Mouse (Mus musculus): Measurements from ENCODE around the gene Fam205c. TPM values are rescaled to one million over a fixed set of nuclear protein-coding genes. Genes with fewer than 3 reads are reported as not detected.

Gene Fam205c
- polyA plus RNA-seq, 1 experiment from 2014 or later = 0.43 TPM

GRCm38 (mm10) chr4:42895118-42895517, 21.1 kb upstream of the Fam205c start:
- Histone ChIP-seq H3K4me3 (ENCODE audit: low read depth, low read length) (no peak overlapping the region), H3K27ac (ENCODE audit: low read depth) (no peak overlapping the region), H3K9ac (ENCODE audit: low read length) (no peak overlapping the region), H3K36me3 (ENCODE audit: control insufficient read depth, insufficient read depth, low read length) (no peaks in the 10 kb centered on the region), H3K9me3 (ENCODE audit: control insufficient read depth, low read length) (no peaks in the 10 kb centered on the region), H3K4me2 (ENCODE audit: low read length) (no peak overlapping the region), H3K27me3 (replicated peaks; ENCODE audit: control insufficient read depth, insufficient read depth, low read length) (no peaks in the 10 kb centered on the region), H3K4me1 (replicated peaks; ENCODE audit: control insufficient read depth, insufficient read depth, low read length) (no peaks in the 10 kb centered on the region)
- no peak for ATAC-seq (replicated peaks; ENCODE audit: low FRiP score, low TSS enrichment, low read depth)
- 74% methylated on average over 7 of the region's 7 CpGs for WGBS
- no peak for DNase-seq (ENCODE audit: low spot score)

DNA sequence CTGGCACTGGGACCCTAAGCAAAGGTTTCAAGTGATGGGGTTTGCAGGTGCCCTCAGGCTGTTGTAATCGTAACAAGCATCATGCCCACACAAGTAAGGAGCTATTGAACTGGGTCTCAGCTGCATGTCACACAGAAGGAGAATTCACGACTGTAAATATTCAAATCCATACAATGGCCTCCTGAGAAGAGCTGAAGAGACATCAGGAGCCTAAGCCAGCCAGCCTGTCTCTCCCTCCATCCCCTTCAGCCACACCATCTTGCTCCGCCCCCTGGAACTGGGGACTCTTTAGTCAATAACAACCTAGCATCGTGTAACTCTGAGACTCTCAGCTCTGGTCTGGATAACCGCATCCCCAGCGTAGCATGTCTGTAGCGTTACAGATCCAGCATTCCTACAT, 17.1 kb upstream of the Fam205c start:
- Histone ChIP-seq H3K9ac (ENCODE audit: low read length) (no peak overlapping the region), H3K27me3 (replicated peaks; ENCODE audit: control insufficient read depth, insufficient read depth, low read length) (no peaks in the 10 kb centered on the region), H3K27ac (ENCODE audit: low read depth) (no peak overlapping the region), H3K36me3 (ENCODE audit: control insufficient read depth, insufficient read depth, low read length) (no peaks in the 10 kb centered on the region), H3K4me1 (replicated peaks; ENCODE audit: control insufficient read depth, insufficient read depth, low read length) (no peaks in the 10 kb centered on the region), H3K9me3 (ENCODE audit: control insufficient read depth, low read length) (no peaks in the 10 kb centered on the region), H3K4me2 (ENCODE audit: low read length) (no peak overlapping the region), H3K4me3 (ENCODE audit: low read depth, low read length) (no peak overlapping the region)
- peak; percentile 10 for DNase-seq (ENCODE audit: low spot score)
- ATAC-seq (replicated peaks; ENCODE audit: low FRiP score, low TSS enrichment, low read depth) = no peak
- WGBS = 67% methylated on average over 7 of the region's 7 CpGs

DNA sequence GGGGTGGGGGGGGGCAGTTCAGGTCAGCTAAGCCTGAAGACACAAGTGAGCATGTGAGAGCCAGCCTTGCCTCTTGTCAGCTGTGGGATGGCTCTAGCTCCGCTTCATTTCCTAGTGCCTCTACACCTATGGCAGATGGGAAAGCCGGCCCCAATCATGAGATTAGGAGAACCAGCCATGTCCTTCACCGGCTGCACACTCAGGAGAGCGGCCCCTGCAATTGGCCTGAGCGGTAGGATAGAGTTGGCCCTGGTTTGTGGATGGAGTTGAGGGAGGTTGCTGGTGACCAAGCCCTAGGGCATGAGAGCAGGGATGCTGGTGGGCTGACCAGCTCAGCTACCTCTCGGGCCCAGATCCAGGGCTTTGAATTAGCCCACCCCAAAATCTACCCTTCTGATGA, 14.8 kb upstream of the Fam205c start:
- Histone ChIP-seq H3K4me3 (ENCODE audit: low read depth, low read length) (no peak overlapping the region), H3K36me3 (ENCODE audit: control insufficient read depth, insufficient read depth, low read length) (no peaks in the 10 kb centered on the region), H3K9ac (ENCODE audit: low read length) (no peak overlapping the region), H3K27ac (ENCODE audit: low read depth) (no peak overlapping the region), H3K27me3 (replicated peaks; ENCODE audit: control insufficient read depth, insufficient read depth, low read length) (no peaks in the 10 kb centered on the region), H3K9me3 (ENCODE audit: control insufficient read depth, low read length) (no peaks in the 10 kb centered on the region), H3K4me1 (replicated peaks; ENCODE audit: control insufficient read depth, insufficient read depth, low read length) (no peaks in the 10 kb centered on the region), H3K4me2 (ENCODE audit: low read length) (no peak overlapping the region)
- ATAC-seq (replicated peaks; ENCODE audit: low FRiP score, low TSS enrichment, low read depth) (no peak), DNase-seq (ENCODE audit: low spot score) (peak; percentile 21)
- 92% methylated on average over 6 of the region's 6 CpGs for WGBS

DNA sequence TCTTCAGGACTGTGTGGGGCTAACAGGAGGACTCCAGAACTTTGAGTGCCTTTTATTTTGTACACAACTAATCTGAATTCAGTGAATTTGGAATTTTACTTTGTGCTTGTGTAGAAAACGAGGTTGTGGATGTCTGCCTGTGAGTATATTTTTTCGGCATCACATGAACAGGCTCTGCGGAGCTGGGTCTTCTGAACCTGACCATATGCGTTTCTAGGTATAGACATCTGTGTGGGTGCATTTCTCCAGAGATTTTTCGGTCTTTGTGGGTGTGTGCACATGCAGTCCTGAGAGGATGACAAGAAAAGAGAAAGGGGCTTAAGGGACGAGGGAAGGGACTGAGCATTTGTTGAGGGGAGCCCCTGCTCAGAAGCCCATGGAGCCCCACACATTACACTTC, 12.9 kb upstream of the Fam205c start:
- H3K9me3 ChIP-seq (ENCODE audit: control insufficient read depth, low read length) = no peaks in the 10 kb centered on the region
- no peaks in the 10 kb centered on the region for H3K27me3 ChIP-seq (replicated peaks; ENCODE audit: control insufficient read depth, insufficient read depth, low read length)
- no peaks in the 10 kb centered on the region for H3K36me3 ChIP-seq (ENCODE audit: control insufficient read depth, insufficient read depth, low read length)
- no peaks in the 10 kb centered on the region for H3K4me1 ChIP-seq (replicated peaks; ENCODE audit: control insufficient read depth, insufficient read depth, low read length)
- 88% methylated on average over 6 of the region's 6 CpGs for WGBS
- ATAC-seq (replicated peaks; ENCODE audit: low FRiP score, low TSS enrichment, low read depth) (no peak), DNase-seq (ENCODE audit: low spot score) (peak; percentile 13)
- H3K4me2 ChIP-seq (ENCODE audit: low read length) = no peak overlapping the region
- H3K9ac ChIP-seq (ENCODE audit: low read length) = no peak overlapping the region
- H3K4me3 ChIP-seq (ENCODE audit: low read depth, low read length) = no peak overlapping the region
- no peak overlapping the region for H3K27ac ChIP-seq (ENCODE audit: low read depth)

- Histone ChIP-seq H3K4me2 (ENCODE audit: low read length) (no peak overlapping the region), H3K9me3 (ENCODE audit: control insufficient read depth, low read length) (no peaks in the 10 kb centered on the region), H3K27me3 (replicated peaks; ENCODE audit: control insufficient read depth, insufficient read depth, low read length) (no peaks in the 10 kb centered on the region), H3K4me1 (replicated peaks; ENCODE audit: control insufficient read depth, insufficient read depth, low read length) (no peaks in the 10 kb centered on the region), H3K9ac (ENCODE audit: low read length) (no peak overlapping the region), H3K4me3 (ENCODE audit: low read depth, low read length) (no peak overlapping the region), H3K36me3 (ENCODE audit: control insufficient read depth, insufficient read depth, low read length) (no peaks in the 10 kb centered on the region), H3K27ac (ENCODE audit: low read depth) (no peak overlapping the region)
- ATAC-seq (replicated peaks; ENCODE audit: low FRiP score, low TSS enrichment, low read depth) (no peak), DNase-seq (ENCODE audit: low spot score) (no peak)
- WGBS = 53% methylated on average over 1 of the region's 1 CpGs
Measured at GRCm38 (mm10) chr4:42880677-42880948, 6.6 kb upstream of the Fam205c start.

GRCm38 (mm10) chr4:42879829-42880676, 6.0 kb upstream of the Fam205c start:
- Histone ChIP-seq H3K27ac (ENCODE audit: low read depth) (no peak overlapping the region), H3K4me2 (ENCODE audit: low read length) (no peak overlapping the region), H3K36me3 (ENCODE audit: control insufficient read depth, insufficient read depth, low read length) (no peaks in the 10 kb centered on the region), H3K9me3 (ENCODE audit: control insufficient read depth, low read length) (no peaks in the 10 kb centered on the region), H3K9ac (ENCODE audit: low read length) (no peak overlapping the region), H3K4me3 (ENCODE audit: low read depth, low read length) (no peak overlapping the region), H3K27me3 (replicated peaks; ENCODE audit: control insufficient read depth, insufficient read depth, low read length) (no peaks in the 10 kb centered on the region), H3K4me1 (replicated peaks; ENCODE audit: control insufficient read depth, insufficient read depth, low read length) (no peaks in the 10 kb centered on the region)
- no peak for DNase-seq (ENCODE audit: low spot score)
- 65% methylated on average over 16 of the region's 16 CpGs for WGBS
- no peak for ATAC-seq (replicated peaks; ENCODE audit: low FRiP score, low TSS enrichment, low read depth)

DNA sequence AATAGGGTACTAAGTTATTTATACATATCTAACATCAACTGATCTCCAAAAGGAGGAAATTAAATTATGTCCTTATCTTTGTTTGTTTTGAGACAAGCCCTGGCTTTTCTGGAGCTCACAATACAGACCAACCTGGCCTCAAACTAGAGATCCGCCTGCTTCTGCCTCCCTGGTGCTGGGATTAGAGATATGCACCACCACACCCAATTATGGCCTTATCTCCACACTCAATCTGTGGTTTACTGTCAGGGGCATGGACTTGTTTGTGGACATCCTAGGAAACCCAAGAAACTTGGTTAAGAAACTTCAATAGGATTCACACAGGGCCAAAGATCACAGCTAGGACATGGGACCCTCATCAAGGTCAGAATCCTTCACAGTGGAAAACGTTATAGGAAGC, 3.6 kb upstream of the Fam205c start:
- H3K27ac ChIP-seq (ENCODE audit: low read depth) = no peak overlapping the region
- no peak for DNase-seq (ENCODE audit: low spot score)
- no peaks in the 10 kb centered on the region for H3K36me3 ChIP-seq (ENCODE audit: control insufficient read depth, insufficient read depth, low read length)
- ATAC-seq (replicated peaks; ENCODE audit: low FRiP score, low TSS enrichment, low read depth) = no peak
- H3K4me1 ChIP-seq (replicated peaks; ENCODE audit: control insufficient read depth, insufficient read depth, low read length) = no peaks in the 10 kb centered on the region
- 74% methylated on average over 2 of the region's 2 CpGs for whole genome bisulfite sequencing
- no peak overlapping the region for H3K4me3 ChIP-seq (ENCODE audit: low read depth, low read length)
- H3K4me2 ChIP-seq (ENCODE audit: low read length) = no peak overlapping the region
- H3K27me3 ChIP-seq (replicated peaks; ENCODE audit: control insufficient read depth, insufficient read depth, low read length) = no peaks in the 10 kb centered on the region
- no peaks in the 10 kb centered on the region for H3K9me3 ChIP-seq (ENCODE audit: control insufficient read depth, low read length)
- H3K9ac ChIP-seq (ENCODE audit: low read length) = no peak overlapping the region

- DNase-seq (ENCODE audit: low spot score) = peak; percentile 79
- H3K27me3 ChIP-seq (replicated peaks; ENCODE audit: control insufficient read depth, insufficient read depth, low read length) = no peaks in the 10 kb centered on the region
- 38% methylated on average over 5 of the region's 5 CpGs for WGBS
- no peaks in the 10 kb centered on the region for H3K9me3 ChIP-seq (ENCODE audit: control insufficient read depth, low read length)
- no peak overlapping the region for H3K4me2 ChIP-seq (ENCODE audit: low read length)
- H3K4me3 ChIP-seq (ENCODE audit: low read depth, low read length) = no peak overlapping the region
- no peaks in the 10 kb centered on the region for H3K36me3 ChIP-seq (ENCODE audit: control insufficient read depth, insufficient read depth, low read length)
- H3K4me1 ChIP-seq (replicated peaks; ENCODE audit: control insufficient read depth, insufficient read depth, low read length) = no peaks in the 10 kb centered on the region
- no peak overlapping the region for H3K9ac ChIP-seq (ENCODE audit: low read length)
- no peak; the same call in 1 of the 2 replicates for ATAC-seq (replicated peaks; ENCODE audit: low FRiP score, low TSS enrichment, low read depth)
- H3K27ac ChIP-seq (ENCODE audit: low read depth) = no peak overlapping the region
Measured at GRCm38 (mm10) chr4:42876586-42877291, 2.7 kb upstream of the Fam205c start.

Data from intestine, embryonic 14.5 days (tissue).